Mouse (Mus musculus): Measurements from ENCODE around the gene Zfp974. TPM values are rescaled to one million over a fixed set of nuclear protein-coding genes. Genes with fewer than 3 reads are reported as not detected.
"Not testable (repeated sequence)": the region's sequence is repeated elsewhere in the genome, so short reads cannot be mapped to it uniquely, and the experiment has no call there.

The Zfp974 gene
- 2.0 and 2.3 TPM in 2 replicates for total RNA-seq (2012; rRNA removed)
- 1 to 10 TPM in 1 of 2 experiments, not detected in 1; 1.4 TPM for polyA plus RNA-seq (2012; ENCODE audit: insufficient read depth in 1 of 2, insufficient read length in 2 of 2, low read depth in 1 of 2, low replicate concordance in 2 of 2, missing spikeins in 1 of 2)

DNA sequence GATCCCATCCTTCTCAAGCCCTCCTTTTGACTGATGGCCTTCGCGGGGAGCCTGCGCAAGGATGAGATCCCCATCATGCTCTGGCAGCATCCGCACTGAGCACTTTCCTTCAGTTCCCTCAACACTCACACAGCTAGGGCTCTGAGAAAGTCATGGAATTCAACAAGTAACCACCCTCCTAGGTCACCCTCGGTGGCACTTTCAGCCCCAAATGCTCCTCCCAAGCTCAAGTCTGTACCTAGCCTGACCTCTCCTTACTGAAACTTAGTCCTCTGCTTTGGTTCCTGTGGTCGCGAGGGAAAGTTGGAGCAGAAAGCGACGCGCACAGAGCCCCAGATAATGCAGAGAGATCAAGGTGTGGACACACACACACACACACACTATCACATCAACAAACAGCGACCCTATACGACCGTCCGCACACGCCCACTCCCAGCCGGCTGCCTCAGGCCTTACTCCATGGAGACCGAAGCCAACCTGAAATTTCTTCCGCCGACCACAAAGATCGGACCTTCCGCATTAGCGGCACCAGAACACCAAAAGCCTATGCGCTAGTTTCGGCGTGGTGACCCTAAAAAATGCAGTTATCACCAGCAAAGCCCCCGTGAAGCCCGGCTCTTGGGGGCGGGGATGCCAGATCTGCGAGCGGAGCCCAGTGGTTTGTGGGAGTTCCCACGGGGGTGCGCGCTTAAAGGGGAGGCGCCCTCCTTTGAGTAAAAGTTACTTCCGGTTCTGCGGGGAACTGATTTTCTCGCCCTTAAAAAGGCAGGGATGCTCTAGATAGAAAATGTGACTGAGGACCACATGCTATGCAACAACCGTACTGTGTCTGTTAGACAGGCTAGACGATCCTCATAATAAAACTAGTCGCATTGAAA lies at the start of gene Zfp974:
Gene Zfp974, minus strand, starts transcription at position 643 of the 878 bp plus-strand sequence.
- Histone ChIP-seq H3K27me3 (ENCODE audit: control insufficient read depth in 1 of 2, insufficient read depth in 2 of 2, low read length in 2 of 2) (no peaks in the 10 kb centered on the region), H3K9ac (ENCODE audit: control insufficient read depth, low read depth, low read length, poor library complexity, severe bottlenecking) (peak within 1 kb of the TSS; percentile 76), H3K27ac (ENCODE audit: control insufficient read depth, low read depth, low read length) (no peak within 1 kb of the TSS), H3K36me3 (ENCODE audit: control insufficient read depth in 1 of 2, insufficient read depth in 2 of 2, low read length in 2 of 2) (peaks cover 0 to 14% of the 10 kb centered on the region in 2 experiments; a peak in 2 of 4 replicates), H3K4me3 (ENCODE audit: control insufficient read depth in 1 of 2, insufficient read depth in 1 of 2, low read depth in 2 of 2, low read length in 2 of 2) (peak within 1 kb of the TSS; percentile 66 to 84), H3K79me2 (ENCODE audit: control insufficient read depth, insufficient read depth, low read length, poor library complexity) (no peaks in the 10 kb centered on the region), H3K4me1 (ENCODE audit: control insufficient read depth in 1 of 2, insufficient read depth in 2 of 2, low read length in 2 of 2) (peaks cover 0 to 7% of the 10 kb centered on the region in 2 experiments; a peak in 2 of 4 replicates), H3K9me3 (replicated peaks; ENCODE audit: insufficient read depth, low read length) (no peaks in the 10 kb centered on the region)
- DNase-seq (ENCODE audit: low read depth, low spot score), result peak; percentile 88
- TF ChIP-seq UBTF (IDR thresholded peaks at IDR 0.05; ENCODE audit: borderline replicate concordance, insufficient read depth, low read depth, low read length) (no peak), ZC3H11A (IDR thresholded peaks at IDR 0.05; ENCODE audit: low read depth, low read length) (no peak), ETS1 (IDR thresholded peaks at IDR 0.05; ENCODE audit: low read depth, low read length) (0 out of 2 replicates have a peak, but pooled peaks have one; percentile 18), ELF1 (IDR thresholded peaks at IDR 0.05; ENCODE audit: low read depth, low read length) (peak; percentile 82), BHLHE40 (IDR thresholded peaks at IDR 0.05; ENCODE audit: borderline replicate concordance, low read depth, low read length) (no peak), SIN3A (IDR thresholded peaks at IDR 0.05; ENCODE audit: low read length) (peak; percentile 89), MAZ (IDR thresholded peaks at IDR 0.05; ENCODE audit: low read depth, low read length) (peak; percentile 12; the same call in 1 of the 2 replicates), MYC (IDR thresholded peaks at IDR 0.05; ENCODE audit: low read depth, low read length) (peak; percentile 80), CHD1 (IDR thresholded peaks at IDR 0.05; ENCODE audit: low read depth, low read length) (no peak), EP300 (IDR thresholded peaks at IDR 0.05; ENCODE audit: low read depth in 1 of 2, low read length in 2 of 2) (no peak), HCFC1 (IDR thresholded peaks at IDR 0.05; ENCODE audit: low read depth, low read length) (peak; percentile 81), POLR2AphosphoS5 (IDR thresholded peaks at IDR 0.05; ENCODE audit: borderline replicate concordance, low read depth, low read length) (no peak), RCOR1 (IDR thresholded peaks at IDR 0.05; ENCODE audit: low read depth, low read length) (peak; percentile 55; the same call in 1 of the 2 replicates), TCF12 (IDR thresholded peaks at IDR 0.05; ENCODE audit: low read depth, low read length) (0 out of 2 replicates have a peak, but pooled peaks have one; percentile 7), TAL1 (IDR thresholded peaks at IDR 0.05; ENCODE audit: low read length) (no peak), NELFE (IDR thresholded peaks at IDR 0.05; ENCODE audit: low read depth, low read length) (no peak), POLR2A (IDR thresholded peaks at IDR 0.05; ENCODE audit: control insufficient read depth in 1 of 2, insufficient read depth in 1 of 2, low read depth in 1 of 2, low read length in 2 of 2, poor library complexity in 1 of 2) (peak; percentile 40 to 49; a peak in 1 of 4 replicates), MAFK (IDR thresholded peaks at IDR 0.05; ENCODE audit: borderline replicate concordance, low read depth, low read length) (no peak), ZKSCAN1 (IDR thresholded peaks at IDR 0.05; ENCODE audit: low read depth, low read length) (no peak), MXI1 (IDR thresholded peaks at IDR 0.05; ENCODE audit: low read depth, low read length) (peak; percentile 64)

DNA sequence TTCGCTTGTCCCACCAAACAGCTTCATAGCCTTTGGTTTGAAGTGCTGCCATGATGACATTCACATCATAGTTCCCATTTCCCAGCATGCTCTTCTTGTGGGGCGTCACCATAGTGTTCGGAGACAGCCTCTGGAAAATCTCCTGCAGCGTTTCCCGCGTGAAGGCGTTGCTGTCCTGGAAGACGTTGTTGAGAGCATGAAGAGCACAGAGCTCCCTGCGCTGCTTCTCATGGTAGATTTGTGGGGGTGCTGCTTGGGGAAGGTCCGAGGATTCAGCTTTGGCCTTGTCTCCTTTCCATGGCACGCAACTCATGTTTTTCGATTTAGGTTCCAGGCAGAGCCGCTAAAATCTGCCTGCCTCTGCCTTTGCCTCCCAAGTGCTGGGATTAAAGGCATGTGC lies 20.2 kb upstream of the Zfp974 start:
- H3K27ac ChIP-seq (ENCODE audit: control insufficient read depth, low read depth, low read length); H3K4me1 ChIP-seq (ENCODE audit: control insufficient read depth in 1 of 2, insufficient read depth in 2 of 2, low read length in 2 of 2); H3K79me2 ChIP-seq (ENCODE audit: control insufficient read depth, insufficient read depth, low read length, poor library complexity); H3K9me3 ChIP-seq (replicated peaks; ENCODE audit: insufficient read depth, low read length); DNase-seq (ENCODE audit: low read depth, low spot score); H3K9ac ChIP-seq (ENCODE audit: control insufficient read depth, low read depth, low read length, poor library complexity, severe bottlenecking); H3K36me3 ChIP-seq (ENCODE audit: control insufficient read depth in 1 of 2, insufficient read depth in 2 of 2, low read length in 2 of 2); H3K27me3 ChIP-seq (ENCODE audit: control insufficient read depth in 1 of 2, insufficient read depth in 2 of 2, low read length in 2 of 2); H3K4me3 ChIP-seq (ENCODE audit: control insufficient read depth in 1 of 2, insufficient read depth in 1 of 2, low read depth in 2 of 2, low read length in 2 of 2): not testable (repeated sequence)

Measured in MEL (cell line).